Mouse (Mus musculus) intestine, embryonic 15.5 days (tissue): ENCODE measurements around the gene Fmod. TPM values are rescaled to one million over a fixed set of nuclear protein-coding genes. Genes with fewer than 3 reads are reported as not detected.
A peak's percentile ranks its signal among the peaks of the same experiment; 100 is the strongest.

ENCODE experiments used
- ATAC-seq: fragments of 200-750 bp; cut with Nextera tagmentation; 2 replicates; pipeline ENCODE4 v1.8.0; 2017; ENCODE audit warnings: moderate TSS enrichment, moderate library complexity
- H3K27ac ChIP-seq: fragments of 300-500 bp; sonication (generic); 2 replicates; pipeline ENCODE4 v1.5.1; 2015; ENCODE audit warnings: mild to moderate bottlenecking, inconsistent platforms
- H3K27me3 ChIP-seq: fragments of 300-500 bp; sonication (generic); replicated peaks from 2 replicates; pipeline ENCODE4 v1.6.1; 2015; ENCODE audit warnings: inconsistent platforms
- H3K36me3 ChIP-seq: fragments of 300-500 bp; sonication (generic); 2 replicates; pipeline ENCODE4 v1.6.1; 2015; ENCODE audit warnings: inconsistent platforms
- H3K4me1 ChIP-seq: fragments of 300-500 bp; sonication (generic); replicated peaks from 2 replicates; pipeline ENCODE4 v1.6.1; 2015; ENCODE audit warnings: inconsistent platforms
- H3K4me2 ChIP-seq: fragments of 300-500 bp; sonication (generic); replicated peaks from 2 replicates; pipeline ENCODE4 v1.6.1; 2015; ENCODE audit warnings: mild to moderate bottlenecking, inconsistent platforms
- H3K4me3 ChIP-seq: fragments of 300-500 bp; sonication (generic); replicated peaks from 2 replicates; pipeline ENCODE4 v1.5.1; 2015; ENCODE audit warnings: inconsistent platforms
- H3K9ac ChIP-seq: fragments of 300-500 bp; sonication (generic); 2 replicates; pipeline ENCODE4 v1.6.1; 2015; ENCODE audit warnings: inconsistent platforms
- H3K9me3 ChIP-seq: fragments of 300-500 bp; sonication (generic); 2 replicates; pipeline ENCODE4 v1.6.1; 2016; ENCODE audit warnings: inconsistent platforms
- WGBS: fragments of 180-500 bp; shearing (Covaris S2); methylation state at CpG from one replicate; pipeline ENCODE4 v1.1.7; 2015; 5-methylcytosine and 5-hydroxymethylcytosine counted together
- polyA plus RNA-seq: library from polyadenylated mRNA; unstranded; fragments of >200 nt; fragmentation: Nextera tagmentation; extraction: Ambion mirVana; gene quantifications from 2 replicates; pipeline ENCODE4 v1.2.1, GENCODE M21; 2015

Fmod gene
- polyA plus RNA-seq, 1 experiment from 2014 or later, result 9.2 TPM

DNA sequence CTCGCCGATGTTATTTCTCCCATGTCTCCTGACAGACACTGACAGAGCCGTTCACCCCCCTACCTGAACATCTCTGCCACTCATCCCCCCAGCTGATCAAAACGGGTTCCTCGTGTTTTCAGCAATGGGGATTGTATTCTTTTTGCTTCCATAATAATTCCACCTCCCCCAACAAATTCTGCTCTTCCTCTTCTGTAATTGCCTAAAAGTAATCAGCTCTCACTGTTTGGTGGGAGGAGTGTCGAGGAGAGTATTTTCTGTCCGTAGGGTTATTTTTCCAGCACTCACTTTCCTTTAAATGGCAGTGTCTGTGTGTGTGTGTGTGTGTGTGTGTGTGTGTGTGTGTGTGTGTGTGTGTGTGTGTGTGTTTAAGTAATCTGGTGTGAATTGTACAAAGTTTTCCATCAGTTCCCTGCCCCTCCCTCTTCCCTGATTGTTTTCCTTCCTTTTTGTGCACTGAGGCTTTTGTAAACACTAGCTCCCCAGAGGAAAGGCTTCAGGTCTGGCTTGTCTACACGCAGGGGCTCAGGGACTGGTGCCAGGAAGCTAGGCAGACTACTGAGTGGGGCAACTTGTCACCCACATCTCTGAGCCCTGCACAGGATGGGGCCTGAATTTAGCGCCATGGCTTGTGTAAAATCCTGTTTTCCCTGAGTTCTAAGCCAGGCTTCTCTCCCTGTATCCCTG lies 42.6 kb downstream of the Fmod start:
- ATAC-seq, result peak; percentile 5
- H3K4me2 ChIP-seq, result peak overlapping the region; percentile 73
- H3K4me3 ChIP-seq, result peak overlapping the region; percentile 68
- H3K9ac ChIP-seq, result peak overlapping the region; percentile 75
- WGBS, result 6% methylated on average over 9 of the region's 9 CpGs
- no peaks in the 10 kb centered on the region for H3K9me3 ChIP-seq
- no peaks in the 10 kb centered on the region for H3K36me3 ChIP-seq
- H3K4me1 ChIP-seq, result peaks cover 41% of the 10 kb centered on the region
- H3K27ac ChIP-seq, result peak overlapping the region; percentile 78
- no peaks in the 10 kb centered on the region for H3K27me3 ChIP-seq

DNA sequence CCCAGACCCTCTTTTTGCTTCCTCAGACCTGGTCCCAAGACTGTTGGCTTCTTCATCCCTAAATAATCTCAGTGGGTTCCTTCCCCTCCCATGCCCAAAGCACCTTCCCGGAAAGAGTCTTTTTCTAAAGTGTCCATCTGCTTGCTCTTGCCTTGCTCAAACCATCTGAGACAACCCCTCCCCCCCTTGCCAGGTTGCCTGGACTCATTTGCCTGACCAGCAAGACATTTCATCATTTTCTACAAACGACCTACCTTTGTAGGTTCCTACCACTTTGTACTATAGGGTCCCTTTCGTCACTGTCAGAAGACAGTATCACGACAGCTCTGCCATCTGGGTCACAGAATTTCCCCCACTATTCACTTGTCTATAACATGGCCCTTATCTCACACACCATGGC lies 43.4 kb downstream of the Fmod start:
- H3K4me3 ChIP-seq, result no peak overlapping the region
- no peak for ATAC-seq
- H3K36me3 ChIP-seq, result no peaks in the 10 kb centered on the region
- 83% methylated on average over 4 of the region's 4 CpGs for WGBS
- peaks cover 41% of the 10 kb centered on the region for H3K4me1 ChIP-seq
- H3K9ac ChIP-seq, result no peak overlapping the region
- H3K27ac ChIP-seq, result 0 out of 2 replicates have a peak overlapping the region, but pooled peaks have one; percentile 78
- H3K27me3 ChIP-seq, result no peaks in the 10 kb centered on the region
- H3K4me2 ChIP-seq, result no peak overlapping the region
- H3K9me3 ChIP-seq, result no peaks in the 10 kb centered on the region

DNA sequence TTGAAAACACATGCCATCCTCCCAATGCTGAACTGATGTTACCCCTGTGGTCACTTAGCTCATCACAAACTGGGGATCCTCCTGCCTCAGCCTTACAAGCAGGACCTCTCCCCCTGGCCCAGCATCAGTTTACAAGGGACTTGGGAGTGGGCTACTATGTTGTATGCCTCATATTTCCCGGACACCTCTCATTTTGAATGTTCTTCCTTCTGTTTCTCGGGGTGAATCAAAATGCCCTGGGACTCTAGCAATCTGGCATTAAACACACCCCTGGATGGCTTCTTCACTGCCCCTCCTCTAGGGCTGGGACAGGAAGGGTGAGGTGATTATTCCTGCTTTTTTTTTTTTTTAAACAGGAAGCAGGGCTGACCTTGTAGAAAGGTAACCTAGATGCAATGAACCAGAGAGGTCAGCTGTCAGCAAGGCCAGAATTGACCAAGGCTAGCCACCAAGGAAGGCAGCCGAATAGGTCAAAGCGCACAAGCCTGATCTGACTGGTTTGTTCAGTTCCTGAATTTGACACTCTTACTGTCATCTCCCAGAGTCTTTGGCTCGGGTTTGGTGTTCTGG lies 43.9 kb downstream of the Fmod start:
- no peak overlapping the region for H3K9ac ChIP-seq
- H3K4me3 ChIP-seq, result no peak overlapping the region
- H3K9me3 ChIP-seq, result no peaks in the 10 kb centered on the region
- H3K4me1 ChIP-seq, result peaks cover 37% of the 10 kb centered on the region
- H3K27ac ChIP-seq, result no peak overlapping the region
- no peak overlapping the region for H3K4me2 ChIP-seq
- WGBS, result 78% methylated on average over 5 of the region's 5 CpGs
- ATAC-seq, result no peak
- no peaks in the 10 kb centered on the region for H3K27me3 ChIP-seq
- no peaks in the 10 kb centered on the region for H3K36me3 ChIP-seq

DNA sequence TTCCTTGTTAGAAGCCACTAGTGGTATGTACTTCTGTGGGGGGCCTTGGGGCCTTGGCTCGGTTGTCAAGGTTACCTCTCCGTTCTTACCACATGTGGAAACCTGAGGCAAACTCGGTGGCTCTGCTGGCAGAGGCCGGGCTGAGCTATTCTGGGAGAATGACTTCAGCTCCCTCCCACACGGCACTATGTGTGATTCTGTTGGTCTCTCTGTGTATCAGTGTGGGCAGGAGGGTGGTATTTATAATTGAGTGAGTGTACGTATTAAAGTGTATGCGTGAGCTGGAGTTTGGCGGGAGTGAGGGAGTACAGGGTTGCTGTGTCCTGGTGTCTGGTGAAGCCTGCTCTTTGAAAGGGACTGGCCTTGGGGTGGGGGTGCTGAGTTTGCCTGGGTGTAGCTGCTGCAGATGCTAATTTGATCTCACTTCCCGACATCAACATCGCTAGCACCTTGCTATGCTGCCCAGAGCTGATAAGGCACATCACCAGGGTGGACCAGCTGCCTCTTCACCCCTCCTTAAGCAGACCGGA lies 46.0 kb downstream of the Fmod start:
- no peaks in the 10 kb centered on the region for H3K9me3 ChIP-seq
- no peak overlapping the region for H3K4me3 ChIP-seq
- H3K4me1 ChIP-seq, result peaks cover 34% of the 10 kb centered on the region
- no peak overlapping the region for H3K4me2 ChIP-seq
- no peak overlapping the region for H3K27ac ChIP-seq
- 58% methylated on average over 11 of the region's 11 CpGs for WGBS
- no peaks in the 10 kb centered on the region for H3K36me3 ChIP-seq
- no peak overlapping the region for H3K9ac ChIP-seq
- ATAC-seq, result no peak
- no peaks in the 10 kb centered on the region for H3K27me3 ChIP-seq

DNA sequence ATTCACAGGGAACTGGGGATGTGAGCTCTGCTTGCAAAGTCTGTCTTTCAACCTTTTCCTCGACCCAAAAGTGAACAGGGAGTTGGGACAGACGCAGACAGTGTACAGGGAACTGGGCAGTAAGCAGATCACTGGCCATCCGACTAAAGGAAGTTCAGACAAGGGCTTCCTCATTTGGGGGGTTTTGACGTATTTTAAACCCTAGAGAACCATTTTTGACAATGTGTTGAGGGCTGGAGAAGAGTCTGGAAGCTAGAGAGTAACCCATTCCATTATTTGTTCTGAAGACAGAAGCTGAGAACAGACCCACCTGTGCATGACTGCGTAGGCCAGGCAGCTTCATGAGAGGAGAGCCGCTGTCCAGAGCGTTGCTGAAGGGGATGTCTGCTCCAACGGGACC lies 46.6 kb downstream of the Fmod start:
- Histone ChIP-seq H3K9ac (no peak overlapping the region), H3K36me3 (no peaks in the 10 kb centered on the region), H3K4me2 (no peak overlapping the region), H3K4me1 (peaks cover 31% of the 10 kb centered on the region), H3K9me3 (no peaks in the 10 kb centered on the region), H3K27me3 (no peaks in the 10 kb centered on the region), H3K27ac (no peak overlapping the region), H3K4me3 (no peak overlapping the region)
- ATAC-seq, result no peak
- WGBS, result 80% methylated on average over 8 of the region's 8 CpGs

DNA sequence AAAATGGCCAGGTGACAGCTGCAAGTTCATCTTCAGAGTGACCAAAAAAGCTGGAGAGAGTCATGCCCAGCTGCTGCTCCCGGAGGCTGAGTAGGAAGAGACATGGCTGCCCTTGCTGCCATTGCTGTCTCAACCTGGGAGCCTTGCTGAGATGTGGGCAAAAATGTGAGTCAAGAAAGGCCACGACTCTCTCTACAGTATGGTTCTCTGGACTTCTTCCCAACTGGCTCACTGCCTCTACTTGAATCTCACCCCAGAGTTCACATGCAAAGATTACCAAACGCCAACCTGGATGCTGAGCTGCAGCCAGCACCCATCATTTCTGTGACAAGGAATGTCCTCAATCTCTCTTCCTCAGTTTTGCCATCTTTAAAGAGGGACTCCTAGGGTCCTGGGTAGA lies 47.1 kb downstream of the Fmod start:
- H3K9ac ChIP-seq, result no peak overlapping the region
- WGBS, result 83% methylated on average over 3 of the region's 3 CpGs
- H3K4me3 ChIP-seq, result no peak overlapping the region
- H3K9me3 ChIP-seq, result no peaks in the 10 kb centered on the region
- H3K27me3 ChIP-seq, result no peaks in the 10 kb centered on the region
- peaks cover 31% of the 10 kb centered on the region for H3K4me1 ChIP-seq
- H3K36me3 ChIP-seq, result no peaks in the 10 kb centered on the region
- H3K4me2 ChIP-seq, result no peak overlapping the region
- ATAC-seq, result no peak
- no peak overlapping the region for H3K27ac ChIP-seq

DNA sequence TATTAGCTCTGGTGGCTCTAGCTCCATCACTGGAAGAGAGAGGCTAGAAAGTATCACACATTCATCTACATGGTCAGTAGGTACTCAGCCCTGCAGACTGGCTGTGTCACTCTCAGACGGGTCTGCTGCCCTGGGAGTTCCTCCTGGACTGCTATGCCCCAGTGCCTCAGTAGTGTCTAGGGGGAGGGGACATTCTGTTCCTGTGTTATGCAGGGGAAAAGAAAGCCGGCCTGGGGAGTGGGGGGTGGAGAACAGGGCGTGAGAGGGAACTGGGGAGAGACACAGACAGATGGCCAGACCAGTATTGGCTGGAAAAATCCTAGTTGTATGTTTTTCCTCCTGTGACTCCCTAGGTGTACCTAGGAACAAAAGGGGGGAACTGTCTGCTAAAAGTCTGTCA lies 49.0 kb downstream of the Fmod start:
- Histone ChIP-seq H3K27ac (no peak overlapping the region), H3K4me2 (no peak overlapping the region), H3K4me3 (no peak overlapping the region), H3K9me3 (no peaks in the 10 kb centered on the region), H3K9ac (no peak overlapping the region), H3K4me1 (peaks cover 21% of the 10 kb centered on the region), H3K36me3 (no peaks in the 10 kb centered on the region), H3K27me3 (no peaks in the 10 kb centered on the region)
- no peak for ATAC-seq
- WGBS, result 34% methylated on average over 3 of the region's 3 CpGs

DNA sequence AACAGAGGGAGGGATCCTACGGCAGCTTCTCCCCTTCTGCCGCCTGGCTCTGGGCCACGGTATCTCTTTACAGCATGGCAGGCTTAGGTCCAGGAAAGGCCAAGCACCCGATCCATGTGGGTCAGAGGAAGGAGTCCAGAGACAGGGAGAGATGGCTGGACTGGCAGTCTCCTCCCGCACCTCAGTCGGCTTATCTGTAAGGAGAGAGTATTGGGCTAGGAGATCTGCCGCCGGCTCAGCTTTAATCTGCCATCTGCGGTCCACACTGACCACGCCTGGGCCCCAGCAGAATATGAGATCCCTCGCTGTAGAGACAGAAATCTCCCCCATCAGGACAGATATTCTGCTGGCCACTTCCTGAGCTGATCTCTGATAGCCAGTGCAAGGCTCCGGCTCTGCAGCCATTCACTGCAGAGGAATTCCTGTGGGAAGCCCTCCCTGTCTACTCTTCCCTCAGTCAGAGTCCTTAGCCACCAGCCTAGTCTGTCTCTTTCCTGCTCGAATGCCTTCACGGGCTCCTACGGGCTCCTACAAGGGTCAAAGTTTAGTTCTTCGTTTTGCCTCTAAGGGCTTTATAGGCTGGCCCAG lies 49.9 kb downstream of the Fmod start:
- Histone ChIP-seq H3K4me2 (peak overlapping the region; percentile 32), H3K27ac (peak overlapping the region; percentile 65), H3K4me3 (peak overlapping the region; percentile 12), H3K4me1 (peaks cover 22% of the 10 kb centered on the region), H3K9me3 (no peaks in the 10 kb centered on the region), H3K27me3 (no peaks in the 10 kb centered on the region), H3K9ac (peak overlapping the region; percentile 15), H3K36me3 (no peaks in the 10 kb centered on the region)
- 45% methylated on average over 16 of the region's 16 CpGs for WGBS
- peak; percentile 73 for ATAC-seq

DNA sequence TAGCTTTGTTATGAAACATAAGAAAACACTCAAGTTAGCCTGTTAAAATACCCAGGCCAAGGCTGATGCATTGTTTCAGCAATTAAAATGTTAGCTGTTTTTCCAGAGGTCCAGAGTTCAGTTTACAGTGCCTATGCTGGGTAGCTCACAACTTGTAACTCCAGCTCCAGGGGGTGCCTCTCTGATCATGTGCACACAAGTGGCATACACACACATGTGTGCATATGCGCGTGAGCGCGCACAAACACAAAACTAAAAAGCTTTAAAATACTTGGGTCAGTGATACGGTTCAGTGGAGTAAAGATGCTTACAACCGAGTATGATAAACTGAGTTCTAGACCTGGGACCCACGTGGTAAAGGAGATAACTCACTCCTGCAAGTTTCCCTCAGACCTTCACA lies 52.0 kb downstream of the Fmod start:
- H3K36me3 ChIP-seq, result no peaks in the 10 kb centered on the region

DNA sequence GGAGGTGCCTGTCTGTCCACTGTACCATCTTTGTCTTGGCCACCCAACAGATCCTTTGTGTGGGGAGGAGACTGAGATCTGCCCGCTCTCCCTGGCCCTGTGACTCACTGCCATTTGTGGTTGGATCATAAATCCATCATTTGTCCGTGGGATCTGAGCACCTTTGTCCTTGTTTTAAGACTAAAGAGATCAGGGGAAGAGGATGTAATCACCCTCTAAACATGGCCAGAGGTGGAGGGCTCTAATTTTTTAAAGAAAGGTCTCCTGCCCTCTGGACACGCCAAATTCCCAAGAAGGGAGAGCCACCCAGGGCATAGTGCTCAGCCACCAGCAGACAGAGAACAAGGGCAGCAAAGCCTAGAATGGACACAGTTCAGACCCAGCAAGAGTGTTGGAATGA lies 54.8 kb downstream of the Fmod start:
- peak overlapping the region; percentile 90; the same call in 1 of the 2 replicates for H3K27ac ChIP-seq
- no peak overlapping the region for H3K4me3 ChIP-seq
- no peak overlapping the region for H3K4me2 ChIP-seq
- H3K27me3 ChIP-seq, result no peaks in the 10 kb centered on the region
- H3K9me3 ChIP-seq, result no peaks in the 10 kb centered on the region
- H3K9ac ChIP-seq, result no peak overlapping the region
- no peak for ATAC-seq
- no peaks in the 10 kb centered on the region for H3K36me3 ChIP-seq
- WGBS, result 60% methylated on average over 3 of the region's 3 CpGs
- H3K4me1 ChIP-seq, result peaks cover 47% of the 10 kb centered on the region

More for the DNA sequence above, 52.0 kb downstream of the Fmod start:
- WGBS, result 90% methylated on average over 7 of the region's 7 CpGs
- Histone ChIP-seq H3K4me3 (no peak overlapping the region), H3K27me3 (no peaks in the 10 kb centered on the region), H3K4me2 (no peak overlapping the region), H3K9ac (no peak overlapping the region), H3K27ac (no peak overlapping the region), H3K9me3 (no peaks in the 10 kb centered on the region), H3K4me1 (peaks cover 33% of the 10 kb centered on the region)
- ATAC-seq, result no peak

DNA sequence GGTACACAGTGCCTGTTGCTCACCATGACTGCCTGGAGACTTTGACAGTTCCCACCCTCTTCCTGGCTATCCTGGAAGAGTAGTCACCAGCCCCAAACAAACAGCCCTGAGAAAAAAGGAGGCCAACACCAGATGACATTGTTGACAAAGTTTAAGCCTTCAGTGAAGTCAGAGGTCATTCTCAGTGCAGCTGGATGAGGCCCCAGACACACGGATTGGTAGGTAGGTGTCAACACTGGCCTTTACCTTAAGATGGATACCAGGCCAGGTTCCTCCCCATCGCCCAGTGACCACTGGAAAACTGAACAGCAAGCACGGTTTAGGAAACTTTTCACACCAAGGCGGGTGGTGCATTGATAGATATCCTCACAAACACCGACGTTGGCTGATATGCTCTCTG lies 55.3 kb downstream of the Fmod start:
- Histone ChIP-seq H3K4me3 (peak overlapping the region; percentile 44), H3K4me1 (peaks cover 45% of the 10 kb centered on the region), H3K9ac (peak overlapping the region; percentile 61; the same call in 1 of the 2 replicates), H3K4me2 (peak overlapping the region; percentile 88), H3K27ac (peak overlapping the region; percentile 90), H3K36me3 (no peaks in the 10 kb centered on the region), H3K9me3 (no peaks in the 10 kb centered on the region), H3K27me3 (no peaks in the 10 kb centered on the region)
- WGBS, result 22% methylated on average over 6 of the region's 6 CpGs
- ATAC-seq, result no peak; the same call in 1 of the 2 replicates

DNA sequence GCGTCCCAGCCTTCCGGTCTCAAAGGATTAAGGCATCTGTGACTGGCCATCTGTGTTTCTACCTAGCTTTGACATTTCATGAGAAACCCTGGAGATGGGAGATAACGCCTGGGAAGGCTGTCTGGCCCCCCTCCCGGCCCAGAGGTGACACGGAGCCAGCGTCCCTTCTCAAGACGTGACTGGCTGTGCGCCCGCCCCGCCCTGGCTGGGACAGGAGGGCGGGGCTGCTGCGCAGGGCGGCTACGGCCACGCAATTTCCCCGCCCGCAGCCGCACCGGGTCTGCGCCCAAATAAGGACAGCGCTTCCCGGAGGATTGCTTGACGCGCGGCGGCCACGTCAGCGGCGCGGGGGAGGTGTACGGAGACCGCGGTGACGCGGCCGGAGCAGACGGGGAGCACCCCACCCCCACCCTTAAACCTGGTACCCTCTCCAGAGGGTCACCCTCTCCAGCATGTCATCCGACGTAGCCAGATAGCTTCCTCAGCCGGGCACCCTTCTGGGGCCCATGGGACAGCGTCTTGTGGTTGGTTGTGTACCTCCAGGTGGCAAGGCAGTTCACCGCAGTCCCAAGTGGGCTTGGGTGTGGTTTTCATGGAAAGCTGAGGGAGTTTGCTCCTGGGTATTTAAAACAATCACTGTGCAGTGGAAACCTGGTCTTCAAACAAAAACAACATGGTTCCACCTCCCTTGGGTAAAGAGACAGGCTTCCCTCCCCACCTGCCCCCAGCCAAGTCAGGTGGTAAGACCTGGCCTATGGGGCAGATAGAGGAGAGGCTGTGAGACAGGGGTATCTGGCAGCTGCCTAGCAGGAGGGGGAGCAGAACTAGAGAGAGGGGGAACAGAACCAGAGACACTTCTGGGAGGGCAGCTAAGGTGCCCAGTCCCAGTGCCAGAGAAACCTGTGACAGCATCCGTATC lies 56.1 kb downstream of the Fmod start:
- no peaks in the 10 kb centered on the region for H3K36me3 ChIP-seq
- WGBS, result 2% methylated on average over 43 of the region's 43 CpGs
- H3K4me2 ChIP-seq, result peak overlapping the region; percentile 88
- peak; percentile 96 for ATAC-seq
- peak overlapping the region; percentile 44 for H3K4me3 ChIP-seq
- H3K9me3 ChIP-seq, result no peaks in the 10 kb centered on the region
- H3K9ac ChIP-seq, result peak overlapping the region; percentile 61
- H3K27ac ChIP-seq, result peak overlapping the region; percentile 90
- H3K4me1 ChIP-seq, result peaks cover 51% of the 10 kb centered on the region
- H3K27me3 ChIP-seq, result no peaks in the 10 kb centered on the region
